Mouse (Mus musculus) limb, embryonic 10.5 days (tissue): Measurements from ENCODE around the gene Gm49355. TPM values are rescaled to one million over a fixed set of nuclear protein-coding genes. Genes with fewer than 3 reads are reported as not detected.
A peak's percentile ranks its signal among the peaks of the same experiment; 100 is the strongest.

Experiments used
- DNase-seq: peaks from one replicate; pipeline ENCODE4 v3.0.0-alpha.2; 2017; ENCODE audit warnings: low spot score
- H3K27ac ChIP-seq: fragments of 300-500 bp; sonication (generic); 2 replicates; pipeline ENCODE4 v1.5.1; 2016; ENCODE audit warnings: mild to moderate bottlenecking
- H3K27me3 ChIP-seq: fragments of 300-500 bp; sonication (generic); 2 replicates; pipeline ENCODE4 v1.6.1; 2016; ENCODE audit warnings: low read depth, mild to moderate bottlenecking; ENCODE audit not compliant: poor library complexity, severe bottlenecking
- H3K36me3 ChIP-seq: fragments of 300-500 bp; sonication (generic); 2 replicates; pipeline ENCODE4 v1.6.1; 2016; ENCODE audit warnings: mild to moderate bottlenecking, moderate library complexity
- H3K4me1 ChIP-seq: fragments of 300-500 bp; sonication (generic); 2 replicates; pipeline ENCODE4 v1.6.1; 2016
- H3K4me3 ChIP-seq: fragments of 300-500 bp; sonication (generic); 2 replicates; pipeline ENCODE4 v1.5.1; 2016; ENCODE audit warnings: mild to moderate bottlenecking, moderate library complexity
- H3K9me3 ChIP-seq: fragments of 300-500 bp; sonication (generic); replicated peaks from 2 replicates; pipeline ENCODE4 v1.6.1; 2016; ENCODE audit warnings: mild to moderate bottlenecking
- WGBS: fragments of 180-500 bp; shearing (Covaris S2); methylation state at CpG from one replicate; pipeline ENCODE4 v1.1.7; 2016; 5-methylcytosine and 5-hydroxymethylcytosine counted together
- polyA plus RNA-seq: library from polyadenylated mRNA; unstranded; fragments of >200 nt; fragmentation: Nextera tagmentation; extraction: Ambion mirVana; gene quantifications from 2 replicates; pipeline ENCODE4 v1.2.1, GENCODE M21; 2016

The Gm49355 gene
- polyA plus RNA-seq, 1 experiment from 2014 or later, result 0.05 TPM

GRCm38 (mm10) chr14:12337421-12337997 is 53.7 kb downstream of the Gm49355 start:
- Histone ChIP-seq H3K27ac (no peak overlapping the region), H3K27me3 (peaks cover 95% of the 10 kb centered on the region), H3K4me3 (no peak overlapping the region), H3K4me1 (peaks cover 16% of the 10 kb centered on the region; the same call in 1 of the 2 replicates), H3K9me3 (no peaks in the 10 kb centered on the region), H3K36me3 (no peaks in the 10 kb centered on the region)
- no peak for DNase-seq
- WGBS, result 5% methylated on average over 8 of the region's 8 CpGs

GRCm38 (mm10) chr14:12337998-12338809 is 54.4 kb downstream of the Gm49355 start:
- H3K27ac ChIP-seq, result no peak overlapping the region
- peaks cover 16% of the 10 kb centered on the region; the same call in 1 of the 2 replicates for H3K4me1 ChIP-seq
- no peaks in the 10 kb centered on the region for H3K36me3 ChIP-seq
- no peak overlapping the region for H3K4me3 ChIP-seq
- H3K27me3 ChIP-seq, result peaks cover 98% of the 10 kb centered on the region
- H3K9me3 ChIP-seq, result no peaks in the 10 kb centered on the region
- WGBS, result 1% methylated on average over 16 of the region's 16 CpGs
- no peak for DNase-seq

GRCm38 (mm10) chr14:12338811-12339565 is 55.2 kb downstream of the Gm49355 start:
- DNase-seq, result no peak
- Histone ChIP-seq H3K9me3 (no peaks in the 10 kb centered on the region), H3K36me3 (no peaks in the 10 kb centered on the region), H3K27ac (no peak overlapping the region), H3K4me1 (peaks cover 18% of the 10 kb centered on the region; the same call in 1 of the 2 replicates), H3K27me3 (peaks cover 100% of the 10 kb centered on the region), H3K4me3 (no peak overlapping the region)
- WGBS, result 1% methylated on average over 10 of the region's 10 CpGs

- H3K36me3 ChIP-seq, result no peaks in the 10 kb centered on the region
- 0% methylated on average over 19 of the region's 19 CpGs for WGBS
- peak; percentile 51 for DNase-seq
- H3K9me3 ChIP-seq, result no peaks in the 10 kb centered on the region
- H3K4me3 ChIP-seq, result 0 out of 2 replicates have a peak overlapping the region, but pooled peaks have one; percentile 3
- no peak overlapping the region for H3K27ac ChIP-seq
- peaks cover 27% of the 10 kb centered on the region for H3K4me1 ChIP-seq
- peaks cover 100% of the 10 kb centered on the region for H3K27me3 ChIP-seq
Measured at GRCm38 (mm10) chr14:12340238-12341074, 56.7 kb downstream of the Gm49355 start.

DNA sequence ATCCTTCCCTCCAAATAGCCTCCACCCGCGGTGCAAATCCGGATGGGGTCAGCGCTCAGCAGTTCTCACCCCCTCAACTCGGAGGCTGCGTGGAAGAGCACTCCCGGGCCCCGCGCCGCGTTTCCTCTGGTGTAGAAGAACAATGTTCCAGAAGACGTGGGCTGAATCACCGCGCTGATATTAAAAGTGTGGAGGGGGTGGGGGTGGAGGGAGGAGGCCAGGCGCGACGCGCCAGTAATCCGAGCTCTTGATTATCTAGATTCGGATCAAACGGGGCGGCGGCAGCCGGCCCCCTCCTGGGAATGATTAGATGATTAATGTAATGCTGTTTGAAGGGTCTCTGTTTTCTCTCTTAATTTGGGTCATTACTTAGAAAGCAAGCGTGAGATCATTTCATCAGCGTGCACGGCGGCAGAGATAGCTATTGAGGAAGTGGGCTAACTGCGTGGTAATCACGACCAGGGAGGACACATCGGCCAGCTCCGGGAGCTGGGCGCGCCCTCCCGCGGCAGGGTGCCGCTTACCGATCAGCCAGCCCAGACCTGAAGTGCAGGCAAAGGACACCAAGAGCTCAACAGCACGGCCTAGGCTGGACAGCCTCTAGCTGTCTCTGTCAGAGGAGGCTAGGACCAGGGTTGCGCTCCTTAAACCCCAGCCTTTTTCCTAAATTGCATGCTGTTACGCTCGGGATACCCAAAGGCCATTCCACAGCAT is 57.5 kb downstream of the Gm49355 start:
- Histone ChIP-seq H3K4me3 (0 out of 2 replicates have a peak overlapping the region, but pooled peaks have one; percentile 3), H3K36me3 (no peaks in the 10 kb centered on the region), H3K4me1 (peaks cover 35% of the 10 kb centered on the region), H3K27me3 (peaks cover 100% of the 10 kb centered on the region), H3K27ac (no peak overlapping the region), H3K9me3 (no peaks in the 10 kb centered on the region)
- WGBS, result under 1% methylated on average over 42 of the region's 42 CpGs
- DNase-seq, result peak; percentile 65

- H3K27ac ChIP-seq, result no peak overlapping the region
- no peaks in the 10 kb centered on the region for H3K36me3 ChIP-seq
- H3K9me3 ChIP-seq, result no peaks in the 10 kb centered on the region
- 2% methylated on average over 24 of the region's 24 CpGs for WGBS
- H3K27me3 ChIP-seq, result peaks cover 100% of the 10 kb centered on the region
- H3K4me1 ChIP-seq, result peaks cover 36% of the 10 kb centered on the region
- no peak overlapping the region for H3K4me3 ChIP-seq
- DNase-seq, result peak; percentile 37
Measured at GRCm38 (mm10) chr14:12341789-12342457, 58.1 kb downstream of the Gm49355 start.

DNA sequence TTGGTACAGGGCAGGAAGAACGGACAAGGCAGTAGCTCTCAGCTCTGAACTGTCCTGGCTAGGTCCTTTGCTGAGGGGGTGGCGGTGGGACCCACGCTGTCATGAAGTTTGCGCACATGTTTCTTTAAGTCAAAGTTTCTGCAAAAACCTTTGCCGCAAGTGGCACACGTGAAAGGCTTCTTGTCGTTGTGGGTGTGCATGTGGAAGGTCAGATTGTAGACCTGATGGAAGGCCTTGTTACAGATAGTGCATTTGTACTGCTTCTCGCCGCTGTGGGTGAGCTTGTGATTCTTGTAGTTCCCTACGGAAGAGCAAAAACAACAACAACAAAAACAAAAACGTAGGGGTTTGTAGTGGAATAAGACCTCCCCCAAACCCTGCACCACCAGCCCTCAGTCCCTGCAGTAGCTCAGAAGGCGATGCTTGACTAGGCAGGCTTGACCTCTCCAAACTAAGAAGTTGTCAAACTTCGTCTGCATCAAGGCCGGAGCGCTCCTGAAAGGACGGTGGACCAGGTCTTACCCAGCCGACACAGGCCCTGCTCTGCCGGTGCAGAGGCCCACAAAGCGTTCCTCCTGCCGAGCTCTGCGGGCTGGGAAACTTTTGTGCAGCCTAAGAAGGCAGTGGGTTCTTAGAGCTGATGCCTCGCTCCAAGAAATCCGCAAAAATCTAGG is 58.8 kb downstream of the Gm49355 start:
- H3K4me1 ChIP-seq, result peaks cover 36% of the 10 kb centered on the region
- no peaks in the 10 kb centered on the region for H3K36me3 ChIP-seq
- peak; percentile 57 for DNase-seq
- H3K27me3 ChIP-seq, result peaks cover 100% of the 10 kb centered on the region
- no peak overlapping the region for H3K27ac ChIP-seq
- H3K9me3 ChIP-seq, result no peaks in the 10 kb centered on the region
- no peak overlapping the region for H3K4me3 ChIP-seq
- WGBS, result under 1% methylated on average over 23 of the region's 23 CpGs

DNA sequence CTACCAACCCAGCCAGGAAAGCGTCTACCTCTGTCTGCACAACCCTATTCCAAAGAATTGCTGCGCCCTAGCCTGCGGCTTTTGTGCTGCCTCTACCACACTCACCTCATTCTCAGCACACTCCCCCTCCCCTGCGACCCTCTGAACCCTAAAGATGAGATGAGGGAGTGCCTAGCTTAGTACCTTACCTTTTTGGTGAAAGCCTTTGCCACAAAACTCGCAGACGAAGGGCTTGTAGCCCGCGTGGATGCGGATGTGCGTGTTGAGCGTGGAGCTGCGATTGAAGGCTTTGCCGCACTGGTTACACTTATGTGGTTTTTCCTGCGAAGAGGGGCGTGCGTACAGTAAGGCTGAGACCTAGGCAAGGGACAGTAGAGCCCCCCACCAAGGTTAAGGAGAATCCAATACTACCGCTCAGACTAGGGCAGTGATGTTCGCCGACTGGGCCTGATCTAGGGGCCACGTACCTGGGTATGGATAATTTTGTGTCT is 59.7 kb downstream of the Gm49355 start:
- peak; percentile 57 for DNase-seq
- 1% methylated on average over 20 of the region's 20 CpGs for WGBS
- no peak overlapping the region; the same call in 1 of the 2 replicates for H3K4me3 ChIP-seq
- no peaks in the 10 kb centered on the region for H3K36me3 ChIP-seq
- peaks cover 36% of the 10 kb centered on the region for H3K4me1 ChIP-seq
- H3K27me3 ChIP-seq, result peaks cover 100% of the 10 kb centered on the region
- H3K27ac ChIP-seq, result no peak overlapping the region
- H3K9me3 ChIP-seq, result no peaks in the 10 kb centered on the region

GRCm38 (mm10) chr14:12344061-12344745 is 60.4 kb downstream of the Gm49355 start:
- H3K4me1 ChIP-seq, result peaks cover 36% of the 10 kb centered on the region
- peak overlapping the region; percentile 29; the same call in 1 of the 2 replicates for H3K4me3 ChIP-seq
- H3K27ac ChIP-seq, result no peak overlapping the region
- no peaks in the 10 kb centered on the region for H3K9me3 ChIP-seq
- H3K36me3 ChIP-seq, result no peaks in the 10 kb centered on the region
- DNase-seq, result no peak
- 4% methylated on average over 24 of the region's 24 CpGs for WGBS
- H3K27me3 ChIP-seq, result peaks cover 100% of the 10 kb centered on the region

DNA sequence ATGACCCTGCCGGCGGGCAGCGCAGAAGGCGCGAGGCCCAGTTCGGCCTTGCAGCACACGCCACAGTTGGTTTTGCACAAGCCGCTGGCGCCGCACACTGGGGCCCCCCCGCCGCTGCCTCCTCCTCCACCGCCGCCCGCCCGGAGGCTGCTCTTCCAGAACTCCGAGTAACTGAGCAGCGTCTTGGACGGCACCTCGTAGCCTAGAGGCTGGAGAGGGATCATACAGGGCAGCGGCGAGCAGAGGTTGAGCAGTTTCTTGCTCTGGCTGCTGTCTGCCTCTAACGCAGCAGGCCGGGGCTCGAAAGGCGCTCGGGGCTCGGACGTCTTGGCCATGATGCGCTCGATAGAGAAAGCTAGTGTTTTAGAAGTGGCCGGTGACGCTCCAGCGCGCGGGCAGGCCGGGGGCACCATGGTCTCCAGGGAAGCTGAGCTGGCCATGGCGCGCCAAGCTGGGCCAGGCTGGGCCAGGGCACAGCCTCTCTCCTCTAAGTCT is 61.0 kb downstream of the Gm49355 start:
- H3K9me3 ChIP-seq, result no peaks in the 10 kb centered on the region
- peak overlapping the region; percentile 29 for H3K4me3 ChIP-seq
- H3K27ac ChIP-seq, result no peak overlapping the region
- peak; percentile 65 for DNase-seq
- H3K36me3 ChIP-seq, result no peaks in the 10 kb centered on the region
- H3K27me3 ChIP-seq, result peaks cover 100% of the 10 kb centered on the region
- H3K4me1 ChIP-seq, result peaks cover 36% of the 10 kb centered on the region
- under 1% methylated on average over 39 of the region's 39 CpGs for WGBS
